Mouse (Mus musculus) naive thymus-derived CD4-positive, alpha-beta T cell, adult 5 months (primary cell): ENCODE results near the gene Akr1b3. TPM values are rescaled to one million over a fixed set of nuclear protein-coding genes. Genes with fewer than 3 reads are reported as not detected.

Experiments used
- polyA plus RNA-seq: library from polyadenylated mRNA; unstranded; fragments of 100-300 nt; shearing (Covaris generic); gene quantifications from one replicate; pipeline ENCODE4 v1.2.1, GENCODE M21; 2017

The Akr1b3 gene
- 271 TPM for polyA plus RNA-seq

GRCm38 (mm10) chr6:34316854-34317771, at the start of gene Akr1b3:
Gene Akr1b3, minus strand, starts transcription at chr6:34317478.

DNA sequence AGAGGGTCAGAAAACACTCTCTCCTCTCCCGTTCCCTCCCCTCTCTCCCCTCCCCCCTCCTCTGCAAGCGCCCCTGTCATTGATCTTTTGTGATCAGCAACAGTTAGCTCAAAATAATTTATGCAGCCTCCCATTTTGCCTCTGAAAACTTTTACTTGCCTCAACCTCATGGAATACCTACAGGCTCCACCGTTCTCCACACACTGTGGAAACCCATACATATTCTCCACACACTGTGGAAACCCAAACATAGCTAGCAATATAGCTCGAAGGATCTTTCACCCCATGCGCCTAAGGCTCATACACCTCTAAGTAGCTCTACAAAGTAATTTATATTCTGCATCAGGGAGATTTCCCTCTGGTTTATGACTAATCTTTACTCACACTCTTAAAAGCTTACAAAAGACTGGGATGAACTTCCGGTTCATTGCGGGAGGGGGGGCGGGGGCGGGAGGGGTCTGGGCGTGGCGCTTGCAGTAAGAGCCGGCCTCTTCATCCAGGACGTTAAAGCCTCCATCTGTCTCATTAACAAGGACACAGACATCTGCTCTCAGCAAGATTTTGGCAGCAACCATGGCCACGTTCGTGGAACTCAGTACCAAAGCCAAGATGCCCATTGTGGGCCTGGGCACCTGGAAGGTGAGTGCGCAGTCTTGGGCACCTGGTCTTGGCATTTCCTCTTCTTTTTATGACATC, 36.5 kb upstream of the Akr1b3 start, which contains the start of gene Akr1b8:
Gene Akr1b8, plus strand, starts transcription at position 462 of the 696 bp plus-strand sequence.

Other genes with a start within 250 kb of the Akr1b3 start
- 21.2 TPM for gene Slc35b4, start 140.4 kb downstream of the Akr1b3 start, polyA plus RNA-seq
- gene Akr1b8, start 36.6 kb upstream of the Akr1b3 start, polyA plus RNA-seq, result not detected
- 22.7 TPM for gene Akr1b10, start 66.7 kb upstream of the Akr1b3 start, polyA plus RNA-seq
- gene Akr1b7, start 94.9 kb upstream of the Akr1b3 start, polyA plus RNA-seq, result not detected
- 16.6 TPM for gene Bpgm, start 158.7 kb upstream of the Akr1b3 start, polyA plus RNA-seq